Mouse (Mus musculus): ENCODE results near the gene Ppm1h.
"Not testable (repeated sequence)": the region's sequence is repeated elsewhere in the genome, so short reads cannot be mapped to it uniquely, and the experiment has no call there.

Gene Ppm1h

GRCm38 (mm10) chr10:122939546-122939945, 261.0 kb downstream of the Ppm1h start:
- no peak for DNase-seq

- DNase-seq, result no peak
Observed at GRCm38 (mm10) chr10:122942771-122943170, 264.2 kb downstream of the Ppm1h start.

GRCm38 (mm10) chr10:122943824-122944223, 265.3 kb downstream of the Ppm1h start:
- no peak for DNase-seq

GRCm38 (mm10) chr10:122944888-122945287, 266.3 kb downstream of the Ppm1h start:
- no peak for DNase-seq

- DNase-seq, result no peak
Observed at GRCm38 (mm10) chr10:122950966-122951365, 272.4 kb downstream of the Ppm1h start.

- DNase-seq, result no peak
Observed at GRCm38 (mm10) chr10:122953576-122953975, 275.0 kb downstream of the Ppm1h start.

- DNase-seq, result no peak
Observed at GRCm38 (mm10) chr10:122957918-122958317, 279.4 kb downstream of the Ppm1h start.

GRCm38 (mm10) chr10:122958699-122959098, 280.1 kb downstream of the Ppm1h start:
- DNase-seq, result no peak

GRCm38 (mm10) chr10:122960216-122960615, 281.7 kb downstream of the Ppm1h start:
- no peak for DNase-seq

GRCm38 (mm10) chr10:122960738-122961137, 282.2 kb downstream of the Ppm1h start:
- no peak for DNase-seq

- DNase-seq, result no peak
Observed at GRCm38 (mm10) chr10:122961494-122961893, 282.9 kb downstream of the Ppm1h start.

- no peak for DNase-seq
Observed at GRCm38 (mm10) chr10:122962651-122963050, 284.1 kb downstream of the Ppm1h start.

- no peak for DNase-seq
Observed at GRCm38 (mm10) chr10:122963463-122964240, 285.1 kb downstream of the Ppm1h start.

- no peak for DNase-seq
Observed at GRCm38 (mm10) chr10:122964241-122964636, 285.7 kb downstream of the Ppm1h start.

GRCm38 (mm10) chr10:122965650-122966049, 287.1 kb downstream of the Ppm1h start:
- not testable (repeated sequence) for DNase-seq

- DNase-seq, result no peak
Observed at GRCm38 (mm10) chr10:122966421-122966820, 287.9 kb downstream of the Ppm1h start.

- DNase-seq, result no peak
Observed at GRCm38 (mm10) chr10:122970188-122970587, 291.6 kb downstream of the Ppm1h start.

GRCm38 (mm10) chr10:122973241-122973640, 294.7 kb downstream of the Ppm1h start:
- DNase-seq, result no peak

- no peak for DNase-seq
Observed at GRCm38 (mm10) chr10:122976038-122976437, 297.5 kb downstream of the Ppm1h start.

- DNase-seq, result no peak
Observed at GRCm38 (mm10) chr10:122979356-122979755, 300.8 kb downstream of the Ppm1h start.

- DNase-seq, result no peak
Observed at GRCm38 (mm10) chr10:122980123-122980522, 301.6 kb downstream of the Ppm1h start.

- DNase-seq, result no peak
Observed at GRCm38 (mm10) chr10:122982909-122983578, 304.5 kb downstream of the Ppm1h start.

- DNase-seq, result no peak
Observed at GRCm38 (mm10) chr10:122983579-122984530, 305.3 kb downstream of the Ppm1h start.
